Mouse (Mus musculus) kidney, embryonic 16.5 days (tissue): Measurements from ENCODE around the gene Sepsecs. TPM values are rescaled to one million over a fixed set of nuclear protein-coding genes. Genes with fewer than 3 reads are reported as not detected.
"Not testable (repeated sequence)": the region's sequence is repeated elsewhere in the genome, so short reads cannot be mapped to it uniquely, and the experiment has no call there.

ENCODE experiments used
- ATAC-seq: fragments of 200-750 bp; cut with Nextera tagmentation; 2 replicates; pipeline ENCODE4 v1.8.0; 2017; ENCODE audit warnings: moderate TSS enrichment; ENCODE audit not compliant: low FRiP score, low TSS enrichment
- H3K27ac ChIP-seq: fragments of 300-500 bp; sonication (generic); 2 replicates; pipeline ENCODE4 v1.5.1; 2014; ENCODE audit warnings: low read length
- H3K27me3 ChIP-seq: fragments of 300-500 bp; sonication (generic); 2 replicates; pipeline ENCODE4 v1.6.1; 2014; ENCODE audit warnings: low read length, control low read depth, mixed read lengths; ENCODE audit not compliant: insufficient read depth
- H3K36me3 ChIP-seq: fragments of 300-500 bp; sonication (generic); 2 replicates; pipeline ENCODE4 v1.6.1; 2014; ENCODE audit warnings: low read length, control low read depth, mixed read lengths; ENCODE audit not compliant: insufficient read depth
- H3K4me1 ChIP-seq: fragments of 300-500 bp; sonication (generic); 2 replicates; pipeline ENCODE4 v1.6.1; 2014; ENCODE audit warnings: low read length, control low read depth, mixed read lengths; ENCODE audit not compliant: insufficient read depth
- H3K4me2 ChIP-seq: fragments of 300-500 bp; sonication (generic); replicated peaks from 2 replicates; pipeline ENCODE4 v1.6.1; 2014; ENCODE audit warnings: low read depth, low read length
- H3K4me3 ChIP-seq: fragments of 300-500 bp; sonication (generic); 2 replicates; pipeline ENCODE4 v1.5.1; 2014; ENCODE audit warnings: mild to moderate bottlenecking, low read length
- H3K9ac ChIP-seq: fragments of 300-500 bp; sonication (generic); replicated peaks from 2 replicates; pipeline ENCODE4 v1.6.1; 2014; ENCODE audit warnings: low read length
- H3K9me3 ChIP-seq: fragments of 300-500 bp; sonication (generic); 2 replicates; pipeline ENCODE4 v1.6.1; 2016; ENCODE audit warnings: low read length, control low read depth
- WGBS: fragments of 180-500 bp; shearing (Covaris S2); extraction: QIAGEN DNeasy Blood & Tissue Kit; methylation state at CpG from one replicate; pipeline ENCODE4 v1.1.7; 2014; 5-methylcytosine and 5-hydroxymethylcytosine counted together
- polyA plus RNA-seq: library from polyadenylated mRNA; unstranded; fragments of >200 nt; fragmentation: Nextera tagmentation; extraction: Ambion mirVana; gene quantifications from 2 replicates; pipeline ENCODE4 v1.2.1, GENCODE M21; 2015

Gene Sepsecs
- 10.9 and 11.5 TPM in 2 replicates for polyA plus RNA-seq

GRCm38 (mm10) chr5:52669426-52670191, at the start of gene Sepsecs:
Sepsecs (minus strand) TSS chr5:52669708.
- Histone ChIP-seq H3K27me3 (no peaks in the 10 kb centered on the region; the same call in none of the 2 replicates), H3K4me3 (peak within 1 kb of the TSS; percentile 68), H3K9me3 (no peaks in the 10 kb centered on the region), H3K4me1 (peaks cover 6% of the 10 kb centered on the region), H3K27ac (peak within 1 kb of the TSS; percentile 46), H3K36me3 (0 out of 2 replicates have a peak, but pooled peaks cover 5% of the 10 kb centered on the region), H3K9ac (peak within 1 kb of the TSS; percentile 77), H3K4me2 (peak within 1 kb of the TSS; percentile 47)
- 4% methylated on average over 56 of the region's 56 CpGs for WGBS
- peak; percentile 95 for ATAC-seq

- Histone ChIP-seq H3K4me1 (no peaks in the 10 kb centered on the region), H3K27me3 (no peaks in the 10 kb centered on the region), H3K27ac (no peak overlapping the region), H3K9ac (no peak overlapping the region), H3K9me3 (no peaks in the 10 kb centered on the region), H3K36me3 (no peaks in the 10 kb centered on the region), H3K4me2 (no peak overlapping the region), H3K4me3 (no peak overlapping the region)
- no peak for ATAC-seq
- 64% methylated on average over 5 of the region's 5 CpGs for WGBS
Measured at GRCm38 (mm10) chr5:52716742-52717448, 47.4 kb upstream of the Sepsecs start.

GRCm38 (mm10) chr5:52712704-52713103, 43.2 kb upstream of the Sepsecs start:
- Histone ChIP-seq H3K4me2 (no peak overlapping the region), H3K27me3 (no peaks in the 10 kb centered on the region), H3K9me3 (no peaks in the 10 kb centered on the region), H3K27ac (no peak overlapping the region), H3K4me1 (no peaks in the 10 kb centered on the region), H3K36me3 (no peaks in the 10 kb centered on the region), H3K9ac (no peak overlapping the region), H3K4me3 (no peak overlapping the region)
- ATAC-seq: peak; percentile 51; the same call in 1 of the 2 replicates

GRCm38 (mm10) chr5:52704562-52704961, 35.1 kb upstream of the Sepsecs start:
- H3K4me2 ChIP-seq: no peak overlapping the region
- ATAC-seq: no peak
- no peaks in the 10 kb centered on the region for H3K9me3 ChIP-seq
- WGBS: 70% methylated on average over 4 of the region's 4 CpGs
- H3K9ac ChIP-seq: no peak overlapping the region
- H3K4me3 ChIP-seq: no peak overlapping the region
- no peak overlapping the region for H3K27ac ChIP-seq
- no peaks in the 10 kb centered on the region for H3K27me3 ChIP-seq
- no peaks in the 10 kb centered on the region for H3K4me1 ChIP-seq
- H3K36me3 ChIP-seq: no peaks in the 10 kb centered on the region

DNA sequence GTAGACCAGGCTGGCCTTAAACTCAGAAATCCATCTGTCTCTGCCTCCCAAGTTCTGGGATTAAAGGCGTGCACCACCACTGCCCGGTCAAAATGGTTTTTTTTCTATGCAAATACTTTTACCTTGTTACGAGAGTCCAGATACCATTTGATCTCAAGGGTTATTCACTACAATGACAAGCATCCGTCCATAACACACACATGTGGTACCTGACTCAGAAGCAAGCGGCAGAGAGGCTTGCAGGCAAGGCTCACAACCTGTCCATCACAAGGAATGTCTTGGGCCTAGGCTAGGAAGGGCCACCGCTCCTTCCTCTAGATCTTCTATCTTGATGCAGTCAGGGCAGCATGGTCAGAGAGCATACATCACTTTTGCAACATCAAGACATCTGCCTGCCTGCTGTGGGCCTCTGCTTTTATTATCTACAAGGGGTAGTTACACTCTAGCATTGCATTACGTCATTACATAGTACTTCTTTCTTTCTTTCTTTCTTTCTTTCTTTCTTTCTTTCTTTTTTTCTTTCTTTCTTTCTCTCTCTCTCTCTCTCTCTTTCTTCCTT, 28.5 kb upstream of the Sepsecs start:
- H3K27ac ChIP-seq, H3K4me3 ChIP-seq, H3K9ac ChIP-seq, H3K36me3 ChIP-seq, H3K27me3 ChIP-seq, ATAC-seq, H3K4me1 ChIP-seq, H3K9me3 ChIP-seq, H3K4me2 ChIP-seq: not testable (repeated sequence)
- 86% methylated on average over 7 of the region's 7 CpGs for WGBS

- Histone ChIP-seq H3K9me3 (no peaks in the 10 kb centered on the region), H3K27ac (no peak overlapping the region), H3K36me3 (no peaks in the 10 kb centered on the region), H3K9ac (no peak overlapping the region), H3K27me3 (no peaks in the 10 kb centered on the region), H3K4me1 (no peaks in the 10 kb centered on the region), H3K4me2 (no peak overlapping the region), H3K4me3 (no peak overlapping the region)
- 88% methylated on average over 1 of the region's 1 CpGs for WGBS
- ATAC-seq: no peak
Measured at GRCm38 (mm10) chr5:52697291-52697690, 27.8 kb upstream of the Sepsecs start.

DNA sequence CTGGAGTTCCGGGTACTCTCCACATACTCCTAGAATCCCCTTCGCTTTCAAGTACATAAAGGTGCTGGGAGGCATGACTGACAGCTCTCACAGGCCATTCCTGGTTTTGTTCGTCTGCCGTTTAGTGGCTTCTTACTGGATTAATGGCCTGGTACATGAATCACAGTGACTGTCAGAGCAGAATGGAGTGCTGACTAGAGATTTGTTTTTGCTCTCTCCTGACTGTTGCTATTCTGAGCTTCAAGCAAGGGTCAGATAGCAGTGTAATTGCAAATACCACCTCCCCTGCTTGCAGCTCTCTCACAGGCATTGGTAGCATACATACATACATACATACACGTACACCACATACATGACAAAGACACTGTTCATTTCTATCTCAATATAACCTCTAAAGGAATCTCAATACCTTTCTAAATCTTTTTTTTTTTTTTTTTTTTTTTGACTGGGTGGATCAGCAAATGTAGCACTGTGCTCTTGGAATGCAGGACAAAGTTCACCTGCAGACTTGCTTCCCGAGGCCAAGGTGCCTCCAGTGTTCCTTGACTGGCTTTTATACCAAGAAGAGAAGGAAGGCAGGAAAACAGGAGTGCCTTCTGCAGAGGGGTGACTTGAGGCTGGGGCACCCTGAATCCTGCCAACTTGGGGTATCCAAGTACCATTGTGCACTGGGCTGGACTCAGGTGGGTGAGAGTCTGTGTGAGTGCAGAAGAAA, 18.4 kb upstream of the Sepsecs start:
- Histone ChIP-seq H3K36me3 (no peaks in the 10 kb centered on the region), H3K4me3 (no peak overlapping the region), H3K4me1 (no peaks in the 10 kb centered on the region), H3K27ac (no peak overlapping the region), H3K9ac (no peak overlapping the region), H3K27me3 (no peaks in the 10 kb centered on the region), H3K9me3 (no peaks in the 10 kb centered on the region), H3K4me2 (no peak overlapping the region)
- 53% methylated on average over 6 of the region's 6 CpGs for WGBS
- 0 out of 2 replicates have a peak, but pooled peaks have one; percentile 49 for ATAC-seq

DNA sequence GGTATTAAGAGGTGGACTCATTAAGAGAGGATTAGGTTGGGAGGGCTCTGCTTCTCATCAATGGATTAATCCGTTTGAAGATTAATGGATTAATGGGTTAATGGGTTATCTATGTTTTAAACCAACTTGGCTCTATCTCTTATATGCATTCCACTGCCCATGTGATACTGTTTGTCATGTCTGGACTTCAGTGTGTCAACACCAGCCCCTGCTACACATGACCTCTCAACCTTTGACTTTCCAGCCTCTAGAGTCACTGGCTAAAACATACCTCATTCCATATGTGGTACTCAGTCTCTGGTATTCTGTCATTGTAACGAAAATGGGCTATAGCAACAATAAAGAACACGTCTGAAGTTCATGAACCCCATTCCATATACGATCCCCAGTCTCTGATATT, 11.6 kb upstream of the Sepsecs start:
- ATAC-seq: no peak
- no peaks in the 10 kb centered on the region for H3K36me3 ChIP-seq
- H3K4me3 ChIP-seq: no peak overlapping the region
- H3K4me2 ChIP-seq: no peak overlapping the region
- H3K9me3 ChIP-seq: no peaks in the 10 kb centered on the region
- no peaks in the 10 kb centered on the region for H3K27me3 ChIP-seq
- no peaks in the 10 kb centered on the region for H3K4me1 ChIP-seq
- H3K9ac ChIP-seq: no peak overlapping the region
- no peak overlapping the region for H3K27ac ChIP-seq
- WGBS: 65% methylated on average over 4 of the region's 4 CpGs

GRCm38 (mm10) chr5:52680191-52680590, 10.7 kb upstream of the Sepsecs start:
- 73% methylated on average over 4 of the region's 4 CpGs for WGBS
- Histone ChIP-seq H3K4me1 (no peaks in the 10 kb centered on the region), H3K27me3 (no peaks in the 10 kb centered on the region), H3K9ac (no peak overlapping the region), H3K27ac (no peak overlapping the region), H3K4me3 (no peak overlapping the region), H3K9me3 (no peaks in the 10 kb centered on the region), H3K36me3 (no peaks in the 10 kb centered on the region), H3K4me2 (no peak overlapping the region)
- no peak for ATAC-seq
